Mouse (Mus musculus): Measurements from ENCODE around the gene Spink4. TPM values are rescaled to one million over a fixed set of nuclear protein-coding genes. Genes with fewer than 3 reads are reported as not detected.
A peak's percentile ranks its signal among the peaks of the same experiment; 100 is the strongest.

The Spink4 gene
- polyA plus RNA-seq (2015; fragmentation: Nextera tagmentation; extraction: Ambion mirVana), result 2.4 and 2.6 TPM in 2 replicates

GRCm38 (mm10) chr4:40919785-40920184, at the start of gene Spink4:
Gene Spink4 (plus strand): TSS chr4:40920052.
- no peak for DNase-seq (ENCODE audit: low spot score)

GRCm38 (mm10) chr4:40870206-40870605, 49.6 kb upstream of the Spink4 start:
- DNase-seq (ENCODE audit: low spot score), result no peak

- no peak for DNase-seq (ENCODE audit: low spot score)
Observed at GRCm38 (mm10) chr4:40872129-40872528, 47.7 kb upstream of the Spink4 start.

GRCm38 (mm10) chr4:40873320-40873719, 46.5 kb upstream of the Spink4 start:
- DNase-seq (ENCODE audit: low spot score), result no peak

GRCm38 (mm10) chr4:40874151-40874600, 45.7 kb upstream of the Spink4 start:
- no peak for DNase-seq (ENCODE audit: low spot score)

GRCm38 (mm10) chr4:40874794-40875552, 44.9 kb upstream of the Spink4 start:
- DNase-seq (ENCODE audit: low spot score), result no peak

GRCm38 (mm10) chr4:40875842-40876241, 44.0 kb upstream of the Spink4 start:
- DNase-seq (ENCODE audit: low spot score), result peak; percentile 96

- peak; percentile 64 for DNase-seq (ENCODE audit: low spot score)
Observed at GRCm38 (mm10) chr4:40876814-40877371, 43.0 kb upstream of the Spink4 start.

GRCm38 (mm10) chr4:40877528-40877927, 42.3 kb upstream of the Spink4 start:
- DNase-seq (ENCODE audit: low spot score), result no peak

GRCm38 (mm10) chr4:40883200-40883599, 36.7 kb upstream of the Spink4 start:
- DNase-seq (ENCODE audit: low spot score), result peak; percentile 51

- no peak for DNase-seq (ENCODE audit: low spot score)
Observed at GRCm38 (mm10) chr4:40884282-40885165, 35.3 kb upstream of the Spink4 start.

GRCm38 (mm10) chr4:40885166-40885525, 34.7 kb upstream of the Spink4 start:
- DNase-seq (ENCODE audit: low spot score), result no peak

- no peak for DNase-seq (ENCODE audit: low spot score)
Observed at GRCm38 (mm10) chr4:40885883-40886282, 34.0 kb upstream of the Spink4 start.

GRCm38 (mm10) chr4:40888839-40889238, 31.0 kb upstream of the Spink4 start:
- no peak for DNase-seq (ENCODE audit: low spot score)

GRCm38 (mm10) chr4:40889252-40889651, 30.6 kb upstream of the Spink4 start:
- DNase-seq (ENCODE audit: low spot score), result no peak

- no peak for DNase-seq (ENCODE audit: low spot score)
Observed at GRCm38 (mm10) chr4:40889983-40890382, 29.9 kb upstream of the Spink4 start.

- no peak for DNase-seq (ENCODE audit: low spot score)
Observed at GRCm38 (mm10) chr4:40891206-40891605, 28.6 kb upstream of the Spink4 start.

- no peak for DNase-seq (ENCODE audit: low spot score)
Observed at GRCm38 (mm10) chr4:40895118-40895517, 24.7 kb upstream of the Spink4 start.

- DNase-seq (ENCODE audit: low spot score), result no peak
Observed at GRCm38 (mm10) chr4:40895646-40896045, 24.2 kb upstream of the Spink4 start.

- no peak for DNase-seq (ENCODE audit: low spot score)
Observed at GRCm38 (mm10) chr4:40898476-40899044, 21.3 kb upstream of the Spink4 start.

- no peak for DNase-seq (ENCODE audit: low spot score)
Observed at GRCm38 (mm10) chr4:40899264-40899663, 20.6 kb upstream of the Spink4 start.

- DNase-seq (ENCODE audit: low spot score), result no peak
Observed at GRCm38 (mm10) chr4:40900071-40900470, 19.8 kb upstream of the Spink4 start.

Measured in thymus, postnatal 0 days (tissue).